Mouse (Mus musculus): ENCODE results near the gene 2410137M14Rik. TPM values are rescaled to one million over a fixed set of nuclear protein-coding genes. Genes with fewer than 3 reads are reported as not detected.

2410137M14Rik gene
- polyA plus RNA-seq, 1 experiment from 2014 or later = not detected

DNA sequence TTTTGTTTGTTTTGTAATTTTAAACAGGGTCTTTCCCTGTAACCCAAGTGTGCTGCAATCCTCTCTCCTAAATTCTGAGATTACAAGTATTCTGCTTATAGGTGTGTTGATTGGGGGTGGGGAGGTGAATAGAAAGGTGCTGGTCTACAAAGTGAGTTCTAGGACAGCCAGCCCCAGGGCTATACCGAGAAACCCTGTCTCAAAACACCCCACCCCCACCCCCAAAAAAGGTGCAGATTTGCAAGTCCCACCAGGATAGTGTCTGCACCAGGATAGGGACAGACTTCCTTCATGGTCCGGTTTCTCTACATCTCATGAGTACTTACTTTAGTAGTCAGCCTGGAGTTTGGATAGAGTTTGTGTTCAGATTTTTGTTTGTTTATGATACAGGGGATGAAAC is 17.4 kb upstream of the 2410137M14Rik start:
- no peak for ATAC-seq (ENCODE audit: low FRiP score, low TSS enrichment)
- H3K36me3 ChIP-seq (ENCODE audit: control insufficient read depth, insufficient read depth, low read length) = no peaks in the 10 kb centered on the region
- DNase-seq (ENCODE audit: low spot score) = no peak
- H3K4me3 ChIP-seq (ENCODE audit: low read depth, low read length) = no peak overlapping the region
- TF ChIP-seq EP300 (optimal IDR thresholded peaks at IDR 0.05) (no peak), CTCF (IDR thresholded peaks at IDR 0.05; ENCODE audit: low read depth) (no peak)
- no peaks in the 10 kb centered on the region for H3K27me3 ChIP-seq (ENCODE audit: control insufficient read depth, insufficient read depth, low read length)
- no peaks in the 10 kb centered on the region for H3K9me3 ChIP-seq (ENCODE audit: control insufficient read depth, low read length)
- H3K9ac ChIP-seq (ENCODE audit: low read length) = no peak overlapping the region
- no peaks in the 10 kb centered on the region for H3K4me1 ChIP-seq (replicated peaks; ENCODE audit: control insufficient read depth, insufficient read depth)
- 58% methylated on average over 2 of the region's 2 CpGs for WGBS
- H3K4me2 ChIP-seq (replicated peaks; ENCODE audit: low read depth) = no peak overlapping the region
- no peak overlapping the region for H3K27ac ChIP-seq (replicated peaks)

DNA sequence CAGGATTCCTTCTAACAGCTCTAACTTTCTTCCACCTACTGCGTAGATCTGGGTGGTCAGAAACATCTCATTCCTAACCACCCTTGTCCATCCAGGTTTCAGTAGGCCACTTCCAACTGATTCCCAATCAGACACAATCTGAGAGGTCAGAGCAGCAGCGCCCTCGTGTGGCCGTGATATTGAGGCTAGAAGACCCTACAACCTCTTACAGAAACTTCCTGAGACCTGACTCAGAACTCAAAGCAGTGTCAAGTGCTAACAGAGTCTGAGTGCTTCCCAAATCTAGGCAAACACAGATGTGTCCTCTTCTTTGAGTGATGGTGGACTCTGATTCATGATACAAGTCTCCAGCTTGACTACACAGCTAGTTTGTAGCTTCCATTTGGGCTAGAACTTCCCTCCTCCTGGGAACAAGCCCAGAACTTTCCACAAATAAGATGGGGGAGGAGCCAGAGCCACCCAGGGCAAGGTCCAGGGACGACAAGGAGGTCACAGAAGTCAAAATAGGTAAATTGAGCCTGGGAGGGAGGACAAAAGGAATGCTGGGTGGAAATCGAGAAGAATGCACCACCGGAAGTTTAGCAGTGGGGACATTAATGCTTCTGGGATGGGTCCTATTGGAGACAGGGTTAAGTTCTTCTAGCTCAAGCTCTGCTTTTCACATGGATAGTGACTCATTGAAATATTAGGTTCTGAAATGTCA is 16.1 kb upstream of the 2410137M14Rik start:
- no peaks in the 10 kb centered on the region for H3K36me3 ChIP-seq (ENCODE audit: control insufficient read depth, insufficient read depth, low read length)
- no peak overlapping the region for H3K9ac ChIP-seq (ENCODE audit: low read length)
- WGBS = 26% methylated on average over 7 of the region's 7 CpGs
- TF ChIP-seq CTCF (IDR thresholded peaks at IDR 0.05; ENCODE audit: low read depth) (peak; percentile 91), EP300 (optimal IDR thresholded peaks at IDR 0.05) (no peak)
- no peak overlapping the region for H3K27ac ChIP-seq (replicated peaks)
- peak; percentile 63; the same call in 1 of the 2 replicates for ATAC-seq (ENCODE audit: low FRiP score, low TSS enrichment)
- peak; percentile 78 for DNase-seq (ENCODE audit: low spot score)
- no peaks in the 10 kb centered on the region for H3K9me3 ChIP-seq (ENCODE audit: control insufficient read depth, low read length)
- H3K4me1 ChIP-seq (replicated peaks; ENCODE audit: control insufficient read depth, insufficient read depth) = no peaks in the 10 kb centered on the region
- no peak overlapping the region for H3K4me3 ChIP-seq (ENCODE audit: low read depth, low read length)
- H3K27me3 ChIP-seq (ENCODE audit: control insufficient read depth, insufficient read depth, low read length) = no peaks in the 10 kb centered on the region
- no peak overlapping the region for H3K4me2 ChIP-seq (replicated peaks; ENCODE audit: low read depth)

DNA sequence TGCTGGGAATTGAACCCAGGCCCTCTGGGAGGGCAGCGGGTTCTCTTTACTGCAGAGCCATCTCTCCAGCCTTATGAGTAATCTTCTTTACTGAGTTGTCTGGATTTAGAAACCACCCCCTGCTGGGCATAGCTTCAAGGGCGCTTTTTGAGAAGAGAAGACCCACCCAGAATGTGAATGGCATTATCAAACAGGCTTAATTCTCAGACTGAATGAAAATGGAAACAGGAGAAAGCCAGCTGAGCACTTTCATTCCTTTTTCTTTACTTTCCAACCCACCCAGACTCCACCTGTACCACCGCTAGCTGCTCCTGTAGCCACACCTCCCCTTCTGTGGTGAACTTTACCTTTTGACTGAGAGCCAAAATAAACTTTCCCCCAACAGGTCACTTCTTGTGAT is 14.4 kb upstream of the 2410137M14Rik start:
- Histone ChIP-seq H3K9ac (ENCODE audit: low read length) (no peak overlapping the region), H3K4me3 (ENCODE audit: low read depth, low read length) (no peak overlapping the region), H3K27ac (replicated peaks) (no peak overlapping the region), H3K27me3 (ENCODE audit: control insufficient read depth, insufficient read depth, low read length) (no peaks in the 10 kb centered on the region), H3K4me1 (replicated peaks; ENCODE audit: control insufficient read depth, insufficient read depth) (no peaks in the 10 kb centered on the region), H3K36me3 (ENCODE audit: control insufficient read depth, insufficient read depth, low read length) (no peaks in the 10 kb centered on the region), H3K4me2 (replicated peaks; ENCODE audit: low read depth) (no peak overlapping the region), H3K9me3 (ENCODE audit: control insufficient read depth, low read length) (no peaks in the 10 kb centered on the region)
- ATAC-seq (ENCODE audit: low FRiP score, low TSS enrichment) = no peak
- DNase-seq (ENCODE audit: low spot score) = no peak
- 56% methylated on average over 3 of the region's 3 CpGs for WGBS
- TF ChIP-seq EP300 (optimal IDR thresholded peaks at IDR 0.05) (no peak), CTCF (IDR thresholded peaks at IDR 0.05; ENCODE audit: low read depth) (no peak)

DNA sequence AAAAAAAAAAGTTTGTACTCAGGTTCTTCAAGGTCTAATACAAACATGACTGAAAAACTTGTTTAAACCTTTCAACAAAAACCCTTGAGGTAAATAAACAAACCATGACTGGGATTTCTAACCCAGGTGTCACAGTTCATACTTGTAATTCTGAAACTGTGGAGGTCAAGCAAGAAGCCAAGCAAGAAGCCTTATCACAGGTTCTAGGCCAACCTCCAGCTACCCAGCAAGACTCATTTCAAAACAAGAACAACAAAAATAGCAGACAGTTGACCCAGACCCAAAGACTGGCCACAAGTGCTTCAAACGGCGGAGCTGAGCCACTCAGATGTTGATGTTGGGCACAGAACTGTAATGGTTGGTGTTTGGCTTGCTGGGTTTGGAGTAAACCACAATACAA is 13.5 kb upstream of the 2410137M14Rik start:
- no peaks in the 10 kb centered on the region for H3K9me3 ChIP-seq (ENCODE audit: control insufficient read depth, low read length)
- H3K36me3 ChIP-seq (ENCODE audit: control insufficient read depth, insufficient read depth, low read length) = no peaks in the 10 kb centered on the region
- TF ChIP-seq EP300 (optimal IDR thresholded peaks at IDR 0.05) (no peak), CTCF (IDR thresholded peaks at IDR 0.05; ENCODE audit: low read depth) (no peak)
- H3K9ac ChIP-seq (ENCODE audit: low read length) = no peak overlapping the region
- no peak overlapping the region for H3K4me3 ChIP-seq (ENCODE audit: low read depth, low read length)
- DNase-seq (ENCODE audit: low spot score) = no peak
- no peaks in the 10 kb centered on the region for H3K27me3 ChIP-seq (ENCODE audit: control insufficient read depth, insufficient read depth, low read length)
- H3K4me1 ChIP-seq (replicated peaks; ENCODE audit: control insufficient read depth, insufficient read depth) = no peaks in the 10 kb centered on the region
- H3K4me2 ChIP-seq (replicated peaks; ENCODE audit: low read depth) = no peak overlapping the region
- ATAC-seq (ENCODE audit: low FRiP score, low TSS enrichment) = no peak
- no peak overlapping the region for H3K27ac ChIP-seq (replicated peaks)
- 89% methylated on average over 2 of the region's 2 CpGs for WGBS

DNA sequence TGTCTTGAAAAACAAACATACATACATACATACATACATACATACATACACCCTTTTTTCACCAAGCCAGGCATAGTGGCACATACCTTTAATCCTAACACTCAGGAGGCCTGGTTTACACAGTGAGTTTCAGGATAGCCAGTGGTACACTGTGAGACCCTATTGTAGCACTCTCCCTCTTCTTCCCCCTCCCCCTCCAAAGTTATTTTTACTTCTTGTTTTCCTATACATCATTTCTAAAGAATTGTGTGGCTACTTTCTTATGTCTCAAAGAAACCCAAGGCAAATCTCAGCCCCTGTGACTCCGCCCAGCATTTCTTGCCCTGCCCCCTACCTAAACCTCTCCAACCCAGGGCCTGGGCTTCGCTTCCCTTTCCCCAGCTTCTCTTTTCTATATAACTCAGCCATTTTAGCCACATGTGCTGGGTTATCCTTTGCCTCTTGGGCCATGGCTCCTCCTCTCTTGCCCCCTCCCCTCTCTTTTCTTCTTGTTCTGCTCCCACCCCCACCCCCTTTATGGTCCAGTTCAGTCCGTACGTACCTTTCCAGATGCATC is 12.8 kb upstream of the 2410137M14Rik start:
- H3K36me3 ChIP-seq (ENCODE audit: control insufficient read depth, insufficient read depth, low read length) = no peaks in the 10 kb centered on the region
- 86% methylated on average over 4 of the region's 4 CpGs for WGBS
- no peak overlapping the region for H3K9ac ChIP-seq (ENCODE audit: low read length)
- H3K4me1 ChIP-seq (replicated peaks; ENCODE audit: control insufficient read depth, insufficient read depth) = 0 out of 2 replicates have a peak, but pooled peaks cover under 1% of the 10 kb centered on the region
- no peaks in the 10 kb centered on the region for H3K9me3 ChIP-seq (ENCODE audit: control insufficient read depth, low read length)
- H3K4me2 ChIP-seq (replicated peaks; ENCODE audit: low read depth) = no peak overlapping the region
- DNase-seq (ENCODE audit: low spot score) (no peak), ATAC-seq (ENCODE audit: low FRiP score, low TSS enrichment) (no peak)
- H3K27me3 ChIP-seq (ENCODE audit: control insufficient read depth, insufficient read depth, low read length) = no peaks in the 10 kb centered on the region
- no peak overlapping the region for H3K4me3 ChIP-seq (ENCODE audit: low read depth, low read length)
- TF ChIP-seq CTCF (IDR thresholded peaks at IDR 0.05; ENCODE audit: low read depth) = no peak
- no peak for TF ChIP-seq EP300 (optimal IDR thresholded peaks at IDR 0.05)
- H3K27ac ChIP-seq (replicated peaks) = no peak overlapping the region

Data from stomach, postnatal 0 days (tissue).